Mouse (Mus musculus) lung, embryonic 16.5 days (tissue): ENCODE measurements around the gene Gsta4. TPM values are rescaled to one million over a fixed set of nuclear protein-coding genes. Genes with fewer than 3 reads are reported as not detected.
"Not testable (repeated sequence)": the region's sequence is repeated elsewhere in the genome, so short reads cannot be mapped to it uniquely, and the experiment has no call there.

ENCODE experiments used
- ATAC-seq: fragments of 200-750 bp; cut with Nextera tagmentation; 2 replicates; pipeline ENCODE4 v1.8.0; 2017; ENCODE audit warnings: low read depth, mild to moderate bottlenecking, moderate library complexity
- H3K27ac ChIP-seq: fragments of 300-500 bp; sonication (generic); 2 replicates; pipeline ENCODE4 v1.5.1; 2014; ENCODE audit warnings: mild to moderate bottlenecking, control low read depth, low read length
- H3K27me3 ChIP-seq: fragments of 300-500 bp; sonication (generic); 2 replicates; pipeline ENCODE4 v1.6.1; 2014; ENCODE audit warnings: low read depth, low read length, mixed read lengths; ENCODE audit not compliant: control insufficient read depth, insufficient read depth
- H3K36me3 ChIP-seq: fragments of 300-500 bp; sonication (generic); 2 replicates; pipeline ENCODE4 v1.6.1; 2014; ENCODE audit warnings: low read length; ENCODE audit not compliant: control insufficient read depth, insufficient read depth
- H3K4me1 ChIP-seq: fragments of 300-500 bp; sonication (generic); replicated peaks from 2 replicates; pipeline ENCODE4 v1.6.1; 2014; ENCODE audit warnings: low read length, mixed read lengths; ENCODE audit not compliant: control insufficient read depth, insufficient read depth
- H3K4me2 ChIP-seq: fragments of 300-500 bp; sonication (generic); 2 replicates; pipeline ENCODE4 v1.6.1; 2014; ENCODE audit warnings: low read depth, low read length, control low read depth
- H3K4me3 ChIP-seq: fragments of 300-500 bp; sonication (generic); 2 replicates; pipeline ENCODE4 v1.5.1; 2014; ENCODE audit warnings: mild to moderate bottlenecking, low read length, control low read depth
- H3K9ac ChIP-seq: fragments of 300-500 bp; sonication (generic); 2 replicates; pipeline ENCODE4 v1.6.1; 2014; ENCODE audit warnings: low read length, control low read depth
- H3K9me3 ChIP-seq: fragments of 300-500 bp; sonication (generic); 2 replicates; pipeline ENCODE4 v1.6.1; 2016; ENCODE audit warnings: low read length; ENCODE audit not compliant: control insufficient read depth
- WGBS: fragments of 180-500 bp; shearing (Covaris S2); extraction: QIAGEN DNeasy Blood & Tissue Kit; methylation state at CpG from one replicate; pipeline ENCODE4 v1.1.7; 2014; 5-methylcytosine and 5-hydroxymethylcytosine counted together
- polyA plus RNA-seq: library from polyadenylated mRNA; unstranded; fragments of >200 nt; fragmentation: Nextera tagmentation; extraction: Ambion mirVana; gene quantifications from 2 replicates; pipeline ENCODE4 v1.2.1, GENCODE M21; 2015

Gsta4 gene
- polyA plus RNA-seq, 1 experiment from 2014 or later: 87.5 TPM

DNA sequence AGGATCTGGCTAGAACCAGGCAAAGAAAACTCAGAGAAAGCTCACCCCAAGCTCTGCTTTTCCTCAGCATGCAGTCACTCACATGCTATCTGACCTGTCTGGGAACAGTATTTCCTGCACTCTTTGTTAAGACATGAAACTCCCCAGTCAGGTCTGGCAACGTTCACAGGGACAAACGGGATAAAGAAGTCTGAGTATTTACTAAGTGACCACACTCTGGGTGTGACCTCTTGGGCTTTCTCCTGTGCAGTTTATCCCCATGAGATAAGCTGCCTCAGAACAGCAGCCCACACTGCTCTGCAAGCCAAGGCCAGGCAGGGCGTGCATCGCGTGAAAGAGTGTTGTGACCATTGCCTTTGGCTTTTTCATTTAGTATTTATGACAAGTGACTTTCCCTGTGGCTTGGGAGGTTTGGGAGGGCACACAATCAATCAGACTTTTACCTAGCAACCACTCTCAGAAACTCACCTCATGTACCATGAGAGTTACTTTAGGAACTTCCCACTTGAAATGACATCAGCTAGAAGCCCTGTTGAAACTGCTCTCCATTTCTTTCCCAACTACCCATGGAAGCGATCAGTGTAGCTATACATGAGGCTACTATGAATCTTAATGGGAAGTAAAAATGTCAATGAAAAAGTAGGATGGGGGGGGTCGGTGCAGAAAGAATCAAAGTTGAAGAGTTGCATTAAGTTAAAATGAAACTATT is 29.9 kb downstream of the Gsta4 start:
- Histone ChIP-seq H3K9me3 (no peaks in the 10 kb centered on the region), H3K9ac (no peak overlapping the region), H3K4me2 (no peak overlapping the region), H3K4me3 (no peak overlapping the region), H3K4me1 (peaks cover 5% of the 10 kb centered on the region), H3K27me3 (no peaks in the 10 kb centered on the region), H3K27ac (peak overlapping the region; percentile 64), H3K36me3 (peaks cover 4% of the 10 kb centered on the region; the same call in 1 of the 2 replicates)
- WGBS: 41% methylated on average over 7 of the region's 7 CpGs
- ATAC-seq: peak; percentile 93

DNA sequence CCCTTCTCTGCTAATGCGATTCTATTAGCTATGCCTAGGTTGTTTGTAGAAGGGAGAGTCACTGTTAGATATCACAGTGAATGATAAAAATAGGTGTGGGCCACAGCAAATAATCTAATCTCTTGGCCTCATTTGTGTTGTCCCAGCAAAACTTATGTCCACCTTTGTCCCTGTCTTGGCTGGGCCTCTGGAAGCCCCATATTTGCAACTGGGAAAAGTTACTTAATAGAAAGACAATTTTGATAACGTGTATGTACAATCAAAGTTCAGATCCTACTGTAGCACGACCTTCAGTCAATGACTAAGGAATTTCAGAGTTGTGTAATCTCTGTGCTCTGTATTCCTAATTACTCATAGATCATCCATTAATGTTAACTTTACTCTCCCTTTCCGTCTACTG is 34.5 kb downstream of the Gsta4 start:
- ATAC-seq: no peak
- WGBS: 51% methylated on average over 4 of the region's 4 CpGs
- peaks cover 5% of the 10 kb centered on the region for H3K4me1 ChIP-seq

DNA sequence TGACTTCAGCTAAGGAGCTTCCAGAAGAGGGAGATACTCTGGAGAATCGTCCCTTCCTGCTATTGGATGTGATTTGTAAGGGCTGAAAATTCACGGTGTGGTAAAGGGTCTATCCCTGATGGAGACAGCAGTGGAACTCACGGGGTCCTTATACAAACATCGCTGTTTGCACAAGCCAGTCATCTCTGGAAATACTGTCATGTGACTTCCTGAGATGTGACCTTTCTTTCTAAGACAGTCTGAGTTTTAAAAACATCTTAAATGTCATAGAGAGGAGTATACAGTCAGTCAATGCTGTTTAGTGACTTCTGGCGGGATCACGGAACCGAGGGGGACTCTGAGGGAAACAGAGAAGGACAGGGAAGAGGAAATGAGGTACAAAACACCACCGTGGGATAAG is 40.0 kb downstream of the Gsta4 start:
- no peaks in the 10 kb centered on the region for H3K9me3 ChIP-seq

More for the DNA sequence above, 34.5 kb downstream of the Gsta4 start:
- H3K9ac ChIP-seq: no peak overlapping the region
- no peaks in the 10 kb centered on the region for H3K27me3 ChIP-seq
- no peak overlapping the region for H3K4me2 ChIP-seq
- H3K27ac ChIP-seq: no peak overlapping the region
- H3K9me3 ChIP-seq: no peaks in the 10 kb centered on the region
- no peak overlapping the region for H3K4me3 ChIP-seq
- H3K36me3 ChIP-seq: no peaks in the 10 kb centered on the region

DNA sequence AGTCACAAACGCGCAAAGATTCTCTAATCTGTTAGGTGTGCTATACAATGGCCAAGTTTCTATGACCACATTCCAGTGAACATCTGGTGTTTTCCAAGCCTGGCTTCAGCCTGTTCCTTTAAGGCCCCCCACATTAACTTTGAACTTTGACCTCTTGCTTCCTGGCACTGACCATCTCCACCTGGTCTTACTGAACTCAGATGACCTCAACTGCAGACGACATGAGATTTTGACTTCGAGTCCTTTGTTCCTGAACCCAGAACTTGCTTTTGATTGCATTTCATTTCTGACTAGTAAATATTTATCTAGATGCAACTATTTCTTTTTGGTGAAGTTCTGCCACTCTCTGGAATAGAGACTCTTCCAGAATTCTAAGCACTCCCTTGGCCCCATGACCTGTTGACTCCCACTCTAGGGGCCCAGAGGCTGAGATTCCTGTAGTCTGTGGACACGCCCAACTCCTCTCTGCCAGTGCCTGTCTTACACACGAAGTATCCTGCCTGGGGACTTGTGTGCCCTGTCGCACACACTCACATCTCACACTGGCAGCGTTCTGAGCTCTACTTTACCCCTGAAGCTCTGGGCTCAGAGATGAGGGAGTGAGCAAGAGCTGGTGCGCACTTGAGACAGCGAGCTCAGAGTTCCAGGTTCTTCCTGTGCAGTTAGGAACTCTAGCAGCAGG is 40.8 kb downstream of the Gsta4 start:
- H3K36me3 ChIP-seq: no peaks in the 10 kb centered on the region
- no peaks in the 10 kb centered on the region for H3K4me1 ChIP-seq
- H3K4me2 ChIP-seq: no peak overlapping the region
- H3K9me3 ChIP-seq: no peaks in the 10 kb centered on the region
- no peak overlapping the region for H3K4me3 ChIP-seq
- H3K9ac ChIP-seq: no peak overlapping the region
- no peak for ATAC-seq
- no peak overlapping the region for H3K27ac ChIP-seq
- 64% methylated on average over 10 of the region's 10 CpGs for WGBS
- no peaks in the 10 kb centered on the region for H3K27me3 ChIP-seq

More for the DNA sequence above, 40.0 kb downstream of the Gsta4 start:
- WGBS: 51% methylated on average over 8 of the region's 8 CpGs
- no peak for ATAC-seq
- H3K4me3 ChIP-seq: no peak overlapping the region
- no peak overlapping the region for H3K9ac ChIP-seq
- H3K36me3 ChIP-seq: no peaks in the 10 kb centered on the region
- no peaks in the 10 kb centered on the region for H3K27me3 ChIP-seq
- H3K27ac ChIP-seq: no peak overlapping the region
- H3K4me1 ChIP-seq: no peaks in the 10 kb centered on the region
- H3K4me2 ChIP-seq: no peak overlapping the region

DNA sequence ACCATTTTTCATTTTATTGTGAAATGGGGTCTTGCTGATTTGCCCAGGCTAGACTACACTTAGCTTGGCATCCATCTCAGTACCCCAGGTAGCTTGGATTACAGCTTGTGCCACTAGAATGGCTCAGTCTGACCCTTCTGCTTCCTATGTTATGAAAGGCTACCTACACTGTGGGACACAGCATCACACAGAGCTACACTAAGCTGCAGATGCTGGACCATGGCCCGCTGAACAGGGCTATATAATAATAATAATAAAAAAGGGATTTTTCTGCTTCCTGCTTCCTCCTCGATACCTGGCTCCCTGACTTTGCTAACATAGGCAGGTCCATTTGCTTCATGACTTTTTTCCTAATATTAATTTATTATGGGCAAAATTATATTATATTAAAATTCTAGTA is 41.8 kb downstream of the Gsta4 start:
- H3K9ac ChIP-seq: no peak overlapping the region
- ATAC-seq: no peak
- no peak overlapping the region for H3K4me2 ChIP-seq
- WGBS: 92% methylated on average over 2 of the region's 2 CpGs
- no peaks in the 10 kb centered on the region for H3K4me1 ChIP-seq
- no peaks in the 10 kb centered on the region for H3K9me3 ChIP-seq
- H3K4me3 ChIP-seq: no peak overlapping the region
- H3K36me3 ChIP-seq: no peaks in the 10 kb centered on the region
- H3K27me3 ChIP-seq: no peaks in the 10 kb centered on the region
- no peak overlapping the region for H3K27ac ChIP-seq

DNA sequence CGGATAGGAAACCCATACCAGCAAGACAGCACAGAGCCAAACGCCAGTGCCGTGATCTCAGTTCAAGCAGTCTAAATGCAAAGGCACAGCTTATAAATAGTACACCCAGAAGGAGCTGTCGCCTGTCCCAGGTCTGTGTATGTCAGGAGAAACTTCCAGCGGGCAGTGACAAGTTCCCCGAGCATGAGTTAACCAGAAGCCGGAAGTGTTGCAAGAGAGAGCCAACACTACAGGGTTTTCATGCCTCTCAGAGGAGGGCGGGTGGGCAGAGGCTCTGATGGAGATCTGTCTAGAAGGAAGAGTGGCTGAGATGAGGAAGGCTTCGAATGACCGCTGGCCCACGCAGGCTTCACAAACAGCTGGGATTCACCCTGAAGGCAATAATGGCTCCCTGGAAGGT is 42.7 kb downstream of the Gsta4 start:
- Histone ChIP-seq H3K4me2 (no peak overlapping the region), H3K9me3 (no peaks in the 10 kb centered on the region), H3K36me3 (no peaks in the 10 kb centered on the region), H3K27me3 (no peaks in the 10 kb centered on the region), H3K9ac (no peak overlapping the region), H3K4me3 (no peak overlapping the region), H3K27ac (no peak overlapping the region), H3K4me1 (no peaks in the 10 kb centered on the region)
- ATAC-seq: no peak
- 56% methylated on average over 11 of the region's 11 CpGs for WGBS

DNA sequence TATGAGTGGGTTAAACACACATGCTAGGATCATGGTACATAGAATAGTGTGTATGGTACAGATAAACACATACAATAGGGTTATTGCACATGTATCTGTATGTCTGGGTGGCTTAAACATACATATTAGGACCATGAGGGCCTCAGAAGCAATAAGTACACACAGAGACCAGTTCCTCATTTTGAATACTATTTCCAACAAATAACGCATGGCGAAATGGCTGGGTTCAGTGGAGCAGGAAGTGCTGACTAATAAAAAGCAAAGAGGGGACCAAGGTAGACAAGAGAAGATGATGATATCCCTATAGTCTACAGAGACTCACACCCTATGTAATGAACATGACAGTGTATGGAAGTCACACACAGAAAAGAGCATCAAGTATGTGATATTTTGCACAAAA is 45.5 kb downstream of the Gsta4 start:
- H3K9me3 ChIP-seq: no peaks in the 10 kb centered on the region
- H3K27me3 ChIP-seq: no peaks in the 10 kb centered on the region
- H3K27ac ChIP-seq: no peak overlapping the region
- H3K4me1 ChIP-seq: no peaks in the 10 kb centered on the region
- ATAC-seq: no peak
- no peak overlapping the region for H3K4me2 ChIP-seq
- no peaks in the 10 kb centered on the region for H3K36me3 ChIP-seq
- no peak overlapping the region for H3K9ac ChIP-seq
- H3K4me3 ChIP-seq: no peak overlapping the region
- WGBS: 93% methylated on average over 2 of the region's 2 CpGs

DNA sequence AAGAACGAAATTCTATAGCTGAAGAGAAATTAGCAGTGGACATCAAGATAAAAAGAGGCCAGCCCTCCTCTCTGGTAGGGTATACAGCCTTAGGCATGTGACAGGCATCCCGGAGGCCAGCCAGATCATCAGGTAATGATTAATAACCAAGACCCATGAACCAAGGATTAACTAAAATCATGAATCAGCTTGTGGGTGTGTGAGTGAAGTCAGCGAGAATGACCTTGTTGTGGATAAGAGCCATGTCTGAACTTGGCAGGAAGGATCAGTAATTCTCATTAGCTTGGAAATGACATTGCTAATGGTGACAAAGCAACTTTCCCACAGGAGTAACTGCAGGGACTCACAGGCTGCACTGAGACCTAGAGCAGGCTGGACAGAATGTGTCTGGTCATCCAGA is 47.1 kb downstream of the Gsta4 start:
- H3K4me2 ChIP-seq, H3K9me3 ChIP-seq, H3K27me3 ChIP-seq, H3K9ac ChIP-seq, H3K4me3 ChIP-seq, H3K36me3 ChIP-seq, H3K4me1 ChIP-seq, ATAC-seq, H3K27ac ChIP-seq: not testable (repeated sequence)
- WGBS: 28% methylated on average over 3 of the region's 3 CpGs

DNA sequence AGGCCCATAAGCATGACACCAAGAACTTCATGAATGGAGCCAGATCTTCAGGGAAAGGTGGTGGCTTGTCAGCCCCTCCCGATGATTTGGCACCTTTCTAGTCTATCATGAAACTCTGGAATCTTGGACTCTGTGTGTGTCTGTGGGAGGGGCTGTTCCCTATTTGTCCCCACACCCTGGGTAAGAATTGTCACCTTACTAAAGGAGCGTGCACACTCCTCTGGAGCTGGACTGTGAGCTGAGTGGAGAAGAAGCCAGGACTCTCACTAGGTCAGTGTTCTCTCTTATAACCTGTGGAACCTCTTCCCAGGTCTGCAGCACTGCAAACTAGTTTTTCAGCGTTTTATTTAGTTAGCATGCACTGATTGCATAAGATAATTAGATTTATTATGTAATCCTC is 47.9 kb downstream of the Gsta4 start, which contains the start of gene Gsta1:
Gene Gsta1 (plus strand): TSS at position 196 of the 400 bp plus-strand sequence.
- WGBS: 60% methylated on average over 1 of the region's 3 CpGs
- not testable (repeated sequence) for H3K27me3 ChIP-seq, H3K27ac ChIP-seq, H3K4me3 ChIP-seq, H3K4me1 ChIP-seq, H3K9me3 ChIP-seq, ATAC-seq, H3K9ac ChIP-seq, H3K36me3 ChIP-seq, H3K4me2 ChIP-seq
